25 mouse cellular contexts compared by ENCODE assay signal in genomic region chr12:70044353-70044752, GRCm38 (mm10). TPM values are rescaled to one million over a fixed set of nuclear protein-coding genes. Genes with fewer than 3 reads are reported as not detected.
A peak's percentile ranks its signal among the peaks of the same experiment; 100 is the strongest.
DNase-seq lines count a peak whose midpoint lies in the region; ATAC-seq and TF ChIP-seq lines count a peak whose summit lies in the region.
"Had no signal": no experiment of that assay in that cellular context is flagged by ENCODE, and none has a peak within 500 bp of the region (broad histone marks: within the 10 kb centered on the region; RNA-seq: fewer than 3 reads in every experiment).

No protein-coding gene starts in this region.

- WGBS in heart, embryonic 16.5 days: 62% methylated on average over 4 of the region's 4 CpGs
- 70% methylated on average over 4 of the region's 4 CpGs for WGBS in forebrain, embryonic 11.5 days

- TF ChIP-seq CTCF in left cerebral cortex, adult 2 months (IDR thresholded peaks at IDR 0.05): no peak
- no peak for TF ChIP-seq CTCF in Patski (IDR thresholded peaks at IDR 0.05)

- no peak for DNase-seq in heart, adult 8-10 months (ENCODE audit: low spot score)
- no peak for DNase-seq in left cerebral cortex, adult 2 months (ENCODE audit: extremely low spot score in 1 of 2, low spot score in 2 of 2)
- no peak for DNase-seq in left cerebral cortex, adult 9 months (ENCODE audit: low spot score in 2 of 2)
- peak; percentile 13 for DNase-seq in 416B (ENCODE audit: low read depth)
- DNase-seq in Patski (ENCODE audit: low read depth, low spot score): peak; percentile 59
- DNase-seq in forebrain, embryonic 11.5 days (ENCODE audit: low spot score): no peak
- DNase-seq: adrenal gland, postnatal 10 days; cerebellum, adult 11 months; cerebellum, adult 2 months; cerebellum, postnatal 36 days; embryo, embryonic 11 days; forebrain, postnatal 0 days; gastrocnemius, adult 2 months; gastrocnemius, postnatal 14 days; heart, postnatal 10 days had no signal

- intact Hi-C loops in left cerebral cortex, adult 2 months (cut with DNase I): no loop called here

- CTCF ChIA-PET in Patski (lab: Charles Lee): interaction anchor here (0.7 to 1.6 kb wide), 4 partner anchors 11 to 80 kb away, joined by 3 to 4 read pairs (median 4); no protein-coding TSS in a partner anchor

- peak overlapping the region; percentile 9; the same call in 1 of the 2 replicates for H3K27ac ChIP-seq in heart, embryonic 16.5 days (ENCODE audit: low read length)
- H3K27ac ChIP-seq in left cerebral cortex, adult 2 months: peak overlapping the region; percentile 92; the same call in 1 of the 2 replicates
- no peak overlapping the region for H3K27ac ChIP-seq in forebrain, embryonic 11.5 days (ENCODE audit: low read depth, low read length)
- H3K27ac ChIP-seq: embryonic facial prominence, embryonic 10.5 days; embryonic facial prominence, embryonic 13.5 days; hindbrain, embryonic 12.5 days; hindbrain, embryonic 15.5 days had no signal

- ATAC-seq in heart, embryonic 16.5 days (replicated peaks; ENCODE audit: extremely low read depth, insufficient read depth, low FRiP score): no peak
- peak; percentile 60 for ATAC-seq in Patski
- no peak for ATAC-seq in forebrain, embryonic 11.5 days (replicated peaks; ENCODE audit: low FRiP score)
- ATAC-seq: CD4-positive, CD25-positive, alpha-beta regulatory T cell, adult 4 months; forebrain, embryonic 14.5 days; forebrain, postnatal 0 days; intestine, postnatal 0 days had no signal

- H3K4me2 ChIP-seq in heart, embryonic 16.5 days (ENCODE audit: low read depth, low read length): no peak overlapping the region
- H3K4me2 ChIP-seq in forebrain, embryonic 11.5 days (ENCODE audit: low read depth, low read length, severe bottlenecking): no peak overlapping the region
- H3K4me2 ChIP-seq: embryonic facial prominence, embryonic 13.5 days; heart, embryonic 12.5 days; hindbrain, embryonic 12.5 days; hindbrain, embryonic 15.5 days had no signal

- H3K27me3 ChIP-seq in heart, embryonic 16.5 days (ENCODE audit: control insufficient read depth, insufficient read depth, low read length): no peaks in the 10 kb centered on the region
- H3K27me3 ChIP-seq in Patski: no peaks in the 10 kb centered on the region
- H3K27me3 ChIP-seq in forebrain, embryonic 11.5 days (ENCODE audit: control insufficient read depth, insufficient read depth, low read length): no peaks in the 10 kb centered on the region
- H3K27me3 ChIP-seq: embryonic facial prominence, embryonic 13.5 days; heart, embryonic 12.5 days; hindbrain, embryonic 12.5 days; hindbrain, embryonic 15.5 days had no signal

- peaks cover 37% of the 10 kb centered on the region for H3K36me3 ChIP-seq in heart, embryonic 16.5 days (ENCODE audit: control insufficient read depth, insufficient read depth)
- no peaks in the 10 kb centered on the region; the same call in 1 of the 2 replicates for H3K36me3 ChIP-seq in forebrain, embryonic 11.5 days (ENCODE audit: control insufficient read depth, insufficient read depth, low read length)

- no peaks in the 10 kb centered on the region for H3K4me1 ChIP-seq in heart, embryonic 16.5 days (ENCODE audit: control insufficient read depth, insufficient read depth, low read length)
- no peaks in the 10 kb centered on the region for H3K4me1 ChIP-seq in forebrain, embryonic 11.5 days (replicated peaks; ENCODE audit: control insufficient read depth, insufficient read depth, low read length)
- H3K4me1 ChIP-seq: embryonic facial prominence, embryonic 10.5 days; embryonic facial prominence, embryonic 13.5 days; heart, embryonic 12.5 days; hindbrain, embryonic 12.5 days; hindbrain, embryonic 15.5 days had no signal

- no peaks in the 10 kb centered on the region for H3K9me3 ChIP-seq in heart, embryonic 16.5 days (replicated peaks; ENCODE audit: control insufficient read depth, low read length)
- no peaks in the 10 kb centered on the region for H3K9me3 ChIP-seq in forebrain, embryonic 11.5 days (ENCODE audit: control insufficient read depth, low read length)
- H3K9me3 ChIP-seq: embryonic facial prominence, embryonic 10.5 days; embryonic facial prominence, embryonic 13.5 days; heart, embryonic 12.5 days; hindbrain, embryonic 12.5 days; hindbrain, embryonic 15.5 days had no signal

- H3K4me3 ChIP-seq in heart, embryonic 16.5 days (ENCODE audit: low read length): no peak overlapping the region
- H3K4me3 ChIP-seq in left cerebral cortex, adult 2 months: no peak overlapping the region
- H3K4me3 ChIP-seq in forebrain, embryonic 11.5 days (ENCODE audit: low read depth, low read length): no peak overlapping the region
- H3K4me3 ChIP-seq: embryonic facial prominence, embryonic 10.5 days; embryonic facial prominence, embryonic 13.5 days; erythroblast, embryonic 14.5 days; gastrocnemius, adult 2 months; heart, embryonic 12.5 days; hindbrain, embryonic 12.5 days; hindbrain, embryonic 15.5 days had no signal

- in situ Hi-C loops in Patski (cut with MboI; ENCODE audit: low pct_unique_long_range_greater_than_20kb): no loop called here

- no peak overlapping the region for H3K9ac ChIP-seq in heart, embryonic 16.5 days (ENCODE audit: low read length)
- no peak overlapping the region for H3K9ac ChIP-seq in forebrain, embryonic 11.5 days (ENCODE audit: low read length)
- H3K9ac ChIP-seq: forebrain, postnatal 0 days; hindbrain, embryonic 12.5 days; hindbrain, embryonic 15.5 days had no signal

- POLR2A ChIA-PET in Patski (lab: Charles Lee): interaction anchor here (1.4 to 1.5 kb wide), 2 partner anchors 8 to 18 kb away, joined by 4 to 5 read pairs; no protein-coding TSS in a partner anchor

RNA-seq across cellular contexts. Expression of gene Sav1, which starts 57.6 kb away (rescaled TPM):
- polyA plus RNA-seq in heart, embryonic 16.5 days (2015; fragmentation: Nextera tagmentation; extraction: Ambion mirVana): 1.8 and 4.4 TPM in 2 replicates
- 10 to 100 TPM; 18.7 to 24.2 (median 22.0) TPM for total RNA-seq in heart, adult 8-10 months (2022)
- total RNA-seq in left cerebral cortex, adult 2 months (2021): 10 to 100 TPM; 17.4 to 19.5 TPM
- 184 TPM for polyA plus RNA-seq in Patski (2021)
- 9.7 and 10.2 TPM in 2 replicates for polyA plus RNA-seq in forebrain, embryonic 11.5 days (2014; fragmentation: Nextera tagmentation; extraction: Ambion mirVana)

Comparison
In these comparisons a context has a peak if more than half of its experiments do, and no peak if none do; other contexts are left out.
1. DNase-seq: peak in 416B (single experiment) and Patski (single experiment); none in heart, adult 8-10 months (single experiment), left cerebral cortex, adult 2 months (0 of 2), left cerebral cortex, adult 9 months (0 of 2) and forebrain, embryonic 11.5 days (single experiment).
2. RNA of gene Sav1, which starts 57.6 kb away (polyA plus RNA-seq): 184 TPM in Patski (single experiment); 9.7 to 10.2 TPM in forebrain, embryonic 11.5 days and 1.8 to 4.4 TPM in heart, embryonic 16.5 days; every median in the first group is over 10 times any median in the second.